Mouse (Mus musculus): Measurements from ENCODE around the gene Magi1. TPM values are rescaled to one million over a fixed set of nuclear protein-coding genes. Genes with fewer than 3 reads are reported as not detected.

Magi1 gene
- polyA plus RNA-seq, 1 experiment, result not detected

GRCm38 (mm10) chr6:93996841-93997485, 286.8 kb downstream of the Magi1 start:
- TF ChIP-seq CTCF (IDR thresholded peaks at IDR 0.05; ENCODE audit: low read depth, low read length) (no peak), POLR2A (IDR thresholded peaks at IDR 0.05; ENCODE audit: borderline replicate concordance, low read depth, low read length) (no peak)
- Histone ChIP-seq H3K4me3 (ENCODE audit: insufficient read depth, low read length) (no peak overlapping the region), H3K27ac (ENCODE audit: insufficient read depth, low read depth, low read length) (no peak overlapping the region), H3K4me1 (ENCODE audit: control insufficient read depth, insufficient read depth, low read length) (no peaks in the 10 kb centered on the region)

DNA sequence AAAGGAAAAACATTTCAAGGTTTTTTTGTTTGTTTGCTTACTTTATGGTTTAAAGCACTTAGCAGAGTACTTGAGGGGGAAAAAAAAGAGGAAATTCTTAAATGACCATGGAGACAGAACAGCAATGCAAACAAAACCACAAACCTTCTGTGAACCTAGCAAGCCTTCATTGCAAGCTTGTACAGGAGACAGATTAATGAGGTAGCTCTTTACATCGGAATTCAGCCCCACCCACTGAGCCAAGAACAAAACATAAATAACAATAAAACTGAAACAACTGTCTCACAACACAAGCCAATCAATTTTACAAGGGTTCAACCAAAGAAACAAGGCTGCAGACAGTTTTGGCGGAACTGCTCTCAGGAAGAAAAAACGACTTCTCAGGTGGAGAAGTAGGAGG, 296.2 kb downstream of the Magi1 start:
- H3K4me3 ChIP-seq (ENCODE audit: insufficient read depth, low read length), result no peak overlapping the region
- no peak overlapping the region for H3K27ac ChIP-seq (ENCODE audit: insufficient read depth, low read depth, low read length)
- no peak for TF ChIP-seq POLR2A (IDR thresholded peaks at IDR 0.05; ENCODE audit: borderline replicate concordance, low read depth, low read length)
- no peak for TF ChIP-seq CTCF (IDR thresholded peaks at IDR 0.05; ENCODE audit: low read depth, low read length)
- H3K4me1 ChIP-seq (ENCODE audit: control insufficient read depth, insufficient read depth, low read length), result 0 out of 2 replicates have a peak, but pooled peaks cover 2% of the 10 kb centered on the region

DNA sequence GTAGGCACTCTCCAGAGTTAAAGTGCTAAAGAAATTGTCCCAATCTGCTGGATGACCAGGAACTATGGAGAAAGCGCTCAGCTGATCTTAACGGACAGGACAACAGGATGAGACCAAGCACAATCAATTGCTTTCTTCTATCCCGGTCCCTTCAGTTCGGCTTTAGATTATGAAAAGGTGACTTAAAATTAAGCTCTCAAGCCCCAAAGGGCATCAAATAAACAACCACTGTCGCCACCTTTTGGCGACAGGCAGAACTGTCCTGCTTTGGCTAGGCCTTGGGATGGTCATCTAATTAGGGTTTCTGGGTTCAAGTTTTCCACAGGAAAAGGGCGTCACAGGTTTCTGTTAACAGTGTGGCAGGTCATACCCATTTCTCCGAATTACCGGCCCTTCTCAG, 298.6 kb downstream of the Magi1 start:
- 0 out of 2 replicates have a peak, but pooled peaks cover 2% of the 10 kb centered on the region for H3K4me1 ChIP-seq (ENCODE audit: control insufficient read depth, insufficient read depth, low read length)
- H3K4me3 ChIP-seq (ENCODE audit: insufficient read depth, low read length), result no peak overlapping the region
- TF ChIP-seq CTCF (IDR thresholded peaks at IDR 0.05; ENCODE audit: low read depth, low read length), result peak; percentile 14; the same call in 1 of the 2 replicates
- TF ChIP-seq POLR2A (IDR thresholded peaks at IDR 0.05; ENCODE audit: borderline replicate concordance, low read depth, low read length), result no peak
- no peak overlapping the region for H3K27ac ChIP-seq (ENCODE audit: insufficient read depth, low read depth, low read length)

DNA sequence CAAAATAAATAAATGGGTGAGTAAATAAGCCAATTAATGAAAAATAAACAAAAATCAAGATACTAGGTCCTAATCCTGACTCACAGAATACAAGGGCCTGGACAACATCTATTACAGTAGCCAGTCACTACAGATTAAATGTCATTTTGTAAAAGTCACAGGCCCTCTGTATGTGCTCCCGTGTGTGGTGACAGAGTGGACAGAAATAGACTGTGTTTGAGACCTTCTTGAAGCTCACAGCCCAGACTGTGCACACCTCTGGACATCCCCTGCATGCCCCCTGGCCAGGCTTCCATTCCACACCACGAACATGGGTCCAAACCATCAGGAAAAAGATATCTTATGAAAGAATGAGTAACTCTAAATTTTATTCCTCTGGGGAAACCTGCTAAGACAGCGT, 300.2 kb downstream of the Magi1 start:
- TF ChIP-seq POLR2A (IDR thresholded peaks at IDR 0.05; ENCODE audit: borderline replicate concordance, low read depth, low read length) (no peak), CTCF (IDR thresholded peaks at IDR 0.05; ENCODE audit: low read depth, low read length) (no peak)
- Histone ChIP-seq H3K4me3 (ENCODE audit: insufficient read depth, low read length) (no peak overlapping the region), H3K4me1 (ENCODE audit: control insufficient read depth, insufficient read depth, low read length) (0 out of 2 replicates have a peak, but pooled peaks cover 2% of the 10 kb centered on the region), H3K27ac (ENCODE audit: insufficient read depth, low read depth, low read length) (no peak overlapping the region)

- Histone ChIP-seq H3K4me1 (ENCODE audit: control insufficient read depth, insufficient read depth, low read length) (no peaks in the 10 kb centered on the region), H3K27ac (ENCODE audit: insufficient read depth, low read depth, low read length) (no peak overlapping the region), H3K4me3 (ENCODE audit: insufficient read depth, low read length) (no peak overlapping the region)
- no peak for TF ChIP-seq CTCF (IDR thresholded peaks at IDR 0.05; ENCODE audit: low read depth, low read length)
- TF ChIP-seq POLR2A (IDR thresholded peaks at IDR 0.05; ENCODE audit: borderline replicate concordance, low read depth, low read length), result no peak
These were observed 302.5 kb downstream of the Magi1 start for GRCm38 (mm10) chr6:93981211-93981610.

DNA sequence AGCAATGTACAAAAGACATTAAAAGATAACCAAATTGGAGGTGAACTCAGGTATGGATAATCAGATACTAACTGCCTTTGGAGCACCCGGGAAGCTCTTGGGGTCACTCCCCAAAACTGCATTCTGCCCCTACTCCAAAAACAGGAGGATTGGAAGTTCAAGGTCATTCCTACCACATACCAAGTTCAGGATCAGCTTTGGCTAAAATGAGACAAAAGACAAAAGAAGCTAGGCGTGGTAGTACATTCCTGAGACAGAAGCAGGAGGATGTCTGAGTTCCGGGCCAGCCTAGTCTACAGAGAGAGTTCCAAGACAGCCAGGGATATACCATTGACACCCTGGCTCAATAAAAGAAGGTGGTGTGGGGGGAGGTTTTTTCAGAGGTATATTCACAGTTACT, 304.5 kb downstream of the Magi1 start:
- Histone ChIP-seq H3K4me3 (ENCODE audit: insufficient read depth, low read length) (no peak overlapping the region), H3K4me1 (ENCODE audit: control insufficient read depth, insufficient read depth, low read length) (no peaks in the 10 kb centered on the region), H3K27ac (ENCODE audit: insufficient read depth, low read depth, low read length) (no peak overlapping the region)
- TF ChIP-seq CTCF (IDR thresholded peaks at IDR 0.05; ENCODE audit: low read depth, low read length), result no peak
- no peak for TF ChIP-seq POLR2A (IDR thresholded peaks at IDR 0.05; ENCODE audit: borderline replicate concordance, low read depth, low read length)

GRCm38 (mm10) chr6:93968721-93969120, 315.0 kb downstream of the Magi1 start:
- Histone ChIP-seq H3K4me1 (ENCODE audit: control insufficient read depth, insufficient read depth, low read length) (no peaks in the 10 kb centered on the region), H3K27ac (ENCODE audit: insufficient read depth, low read depth, low read length) (no peak overlapping the region), H3K4me3 (ENCODE audit: insufficient read depth, low read length) (no peak overlapping the region)
- TF ChIP-seq POLR2A (IDR thresholded peaks at IDR 0.05; ENCODE audit: borderline replicate concordance, low read depth, low read length), result no peak
- TF ChIP-seq CTCF (IDR thresholded peaks at IDR 0.05; ENCODE audit: low read depth, low read length), result no peak

DNA sequence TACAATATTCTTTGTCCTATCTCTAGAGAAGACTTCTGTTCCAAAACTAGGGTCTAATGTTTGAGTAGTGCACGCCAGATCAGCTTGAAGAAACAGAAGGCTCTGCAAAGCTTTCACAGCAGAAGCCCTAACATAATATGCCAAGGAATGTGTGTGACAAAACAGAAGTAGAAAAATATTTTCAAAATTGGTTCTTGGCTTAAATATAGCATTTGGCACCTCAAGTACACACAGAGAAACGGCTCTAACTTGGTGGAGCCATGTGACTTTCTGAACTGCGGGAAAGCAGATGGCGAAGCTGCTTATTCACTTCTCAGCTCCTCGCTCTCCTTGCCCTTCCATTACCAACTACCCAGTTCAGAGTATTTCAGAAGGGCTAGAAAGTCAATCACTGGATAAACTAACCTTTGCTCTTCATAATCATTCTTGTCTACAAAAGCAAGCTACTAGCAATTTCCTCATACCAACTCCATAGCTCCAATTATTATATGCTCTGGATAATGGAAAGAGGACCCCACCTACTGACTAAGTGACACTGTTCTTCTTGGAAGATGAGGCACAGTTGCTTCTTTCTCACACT, 320.9 kb downstream of the Magi1 start:
- H3K4me3 ChIP-seq (ENCODE audit: insufficient read depth, low read length), result no peak overlapping the region
- peak overlapping the region; percentile 45 for H3K27ac ChIP-seq (ENCODE audit: insufficient read depth, low read depth, low read length)
- H3K4me1 ChIP-seq (ENCODE audit: control insufficient read depth, insufficient read depth, low read length), result peaks cover 3% of the 10 kb centered on the region
- TF ChIP-seq POLR2A (IDR thresholded peaks at IDR 0.05; ENCODE audit: borderline replicate concordance, low read depth, low read length) (no peak), CTCF (IDR thresholded peaks at IDR 0.05; ENCODE audit: low read depth, low read length) (no peak)

GRCm38 (mm10) chr6:93961782-93962181, 321.9 kb downstream of the Magi1 start:
- TF ChIP-seq POLR2A (IDR thresholded peaks at IDR 0.05; ENCODE audit: borderline replicate concordance, low read depth, low read length), result no peak
- Histone ChIP-seq H3K27ac (ENCODE audit: insufficient read depth, low read depth, low read length) (no peak overlapping the region), H3K4me3 (ENCODE audit: insufficient read depth, low read length) (no peak overlapping the region), H3K4me1 (ENCODE audit: control insufficient read depth, insufficient read depth, low read length) (peaks cover 3% of the 10 kb centered on the region)

DNA sequence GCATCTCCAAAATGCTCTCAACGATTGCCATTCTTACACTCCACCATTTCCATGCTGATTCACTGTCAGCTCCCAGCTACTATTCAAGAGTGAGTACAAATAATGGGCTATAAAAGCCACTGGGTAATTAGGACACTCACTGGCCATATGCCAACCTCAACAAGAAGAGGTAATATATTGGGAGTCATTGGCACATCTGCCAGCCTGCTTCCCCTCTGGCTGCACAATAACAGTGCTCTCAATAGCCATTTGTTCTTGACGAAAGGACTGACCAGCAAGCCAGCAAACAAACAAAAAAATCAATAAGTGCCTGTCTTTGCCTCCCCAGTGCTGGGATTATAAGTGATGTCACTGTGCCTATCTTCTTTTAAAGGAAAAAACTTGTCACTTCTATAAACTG, 326.5 kb downstream of the Magi1 start:
- H3K4me3 ChIP-seq (ENCODE audit: insufficient read depth, low read length), result no peak overlapping the region
- TF ChIP-seq POLR2A (IDR thresholded peaks at IDR 0.05; ENCODE audit: borderline replicate concordance, low read depth, low read length) (no peak), CTCF (IDR thresholded peaks at IDR 0.05; ENCODE audit: low read depth, low read length) (no peak)
- H3K4me1 ChIP-seq (ENCODE audit: control insufficient read depth, insufficient read depth, low read length), result peaks cover 3% of the 10 kb centered on the region
- H3K27ac ChIP-seq (ENCODE audit: insufficient read depth, low read depth, low read length), result no peak overlapping the region

Measured in bone marrow macrophage, adult 2 months (primary cell).